Mouse (Mus musculus): ENCODE measurements around the gene Eif4e2.

DNA sequence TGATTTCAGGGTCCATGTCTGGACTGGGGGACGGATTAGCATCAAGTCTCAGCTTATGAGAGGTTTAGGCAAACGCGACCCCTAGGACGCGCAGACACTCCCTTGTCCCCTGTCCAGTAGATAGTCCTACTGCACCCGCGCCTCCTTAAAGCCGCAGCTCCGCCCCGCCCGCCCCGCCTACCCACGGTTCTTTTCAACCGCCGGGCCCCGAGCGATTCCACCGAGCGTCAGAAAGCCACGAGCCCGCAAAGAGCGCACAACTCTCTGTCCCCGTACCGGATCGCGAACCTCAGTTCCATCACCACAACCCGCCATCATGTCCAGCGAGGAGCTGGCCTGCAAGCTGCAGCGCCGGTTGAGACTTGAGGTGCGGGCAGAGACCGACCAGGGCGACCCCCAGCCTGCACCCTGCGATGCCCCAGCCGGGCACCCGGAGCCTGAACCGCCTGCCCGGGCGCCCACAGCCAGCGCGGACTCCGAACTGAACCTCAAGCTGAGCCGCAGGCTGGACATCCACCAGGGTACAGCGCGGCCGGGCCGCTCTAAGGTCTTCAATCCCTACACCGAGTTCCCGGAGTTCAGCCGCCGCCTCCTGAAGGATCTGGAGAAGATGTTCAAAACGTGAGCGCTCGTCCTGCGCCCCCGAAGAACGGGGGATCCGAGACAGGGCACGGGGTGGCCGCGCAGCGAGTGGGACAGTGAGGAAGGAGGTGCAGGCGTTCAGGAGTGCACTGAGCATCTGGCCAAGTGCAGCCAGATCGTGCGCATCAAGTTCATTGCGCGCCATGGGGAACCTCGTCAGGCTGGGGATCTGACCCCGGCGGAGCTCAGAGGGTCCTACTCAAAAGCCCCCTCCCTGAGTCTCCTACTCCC is 50.7 kb downstream of the Eif4e2 start, which contains the start of gene Efhd1:
- TF ChIP-seq CTCF (IDR thresholded peaks at IDR 0.05; ENCODE audit: control insufficient read depth, insufficient read depth, insufficient read length): no peak
- no peak for TF ChIP-seq USF1 (IDR thresholded peaks at IDR 0.05; ENCODE audit: low read depth)
- no peak for TF ChIP-seq MYOD1 (IDR thresholded peaks at IDR 0.05; ENCODE audit: control insufficient read depth, insufficient read length, low read depth)
- TF ChIP-seq FOSL1 (IDR thresholded peaks at IDR 0.05; ENCODE audit: insufficient read depth, low read length, poor library complexity, severe bottlenecking): no peak
- TF ChIP-seq MYOG (IDR thresholded peaks at IDR 0.05; ENCODE audit: control insufficient read depth, extremely low read depth, insufficient read length): no peak
- TF ChIP-seq MAX (IDR thresholded peaks at IDR 0.05): no peak

All from C2C12 (cell line).